In genomic region chr19:12113807-12114206, GRCm38 (mm10) we compare ENCODE assay signal across 25 mouse cellular contexts. TPM values are rescaled to one million over a fixed set of nuclear protein-coding genes. Genes with fewer than 3 reads are reported as not detected.
"Had no signal": no experiment of that assay in that cellular context is flagged by ENCODE, and none has a peak within 500 bp of the region (broad histone marks: within the 10 kb centered on the region; RNA-seq: fewer than 3 reads in every experiment).

No protein-coding gene starts in this region.

- H3K4me1 ChIP-seq: neural tube, embryonic 12.5 days; neural tube, embryonic 13.5 days; neural tube, embryonic 15.5 days; stomach, embryonic 15.5 days had no signal

- H3K27ac ChIP-seq: neural tube, embryonic 12.5 days; neural tube, embryonic 13.5 days; neural tube, embryonic 15.5 days; stomach, embryonic 15.5 days; stomach, postnatal 0 days had no signal

- H3K9ac ChIP-seq: neural tube, embryonic 12.5 days; neural tube, embryonic 13.5 days; neural tube, embryonic 15.5 days; stomach, embryonic 15.5 days had no signal

- DNase-seq: retina, postnatal 1 day; right cerebral cortex, adult 18-20 months; right cerebral cortex, postnatal 14 days; right cerebral cortex, postnatal 25 days; right cerebral cortex, postnatal 4 days; spleen, adult 18-20 months; thymus, adult 18-20 months; thymus, adult 2 months; thymus, postnatal 14 days; thymus, postnatal 36 days; thymus, postnatal 4 days had no signal

- H3K9me3 ChIP-seq: neural tube, embryonic 12.5 days; neural tube, embryonic 13.5 days; neural tube, embryonic 15.5 days; stomach, embryonic 15.5 days had no signal

- H3K36me3 ChIP-seq: neural tube, embryonic 12.5 days; neural tube, embryonic 13.5 days; neural tube, embryonic 15.5 days; stomach, embryonic 15.5 days had no signal

- H3K27me3 ChIP-seq: neural tube, embryonic 12.5 days; neural tube, embryonic 13.5 days; neural tube, embryonic 15.5 days; stomach, embryonic 15.5 days had no signal

- H3K4me3 ChIP-seq: neural tube, embryonic 12.5 days; neural tube, embryonic 13.5 days; neural tube, embryonic 15.5 days; stomach, embryonic 15.5 days had no signal

- H3K4me2 ChIP-seq: neural tube, embryonic 12.5 days; neural tube, embryonic 13.5 days; neural tube, embryonic 15.5 days; stomach, embryonic 15.5 days had no signal

RNA-seq across cellular contexts. Expression of gene Olfr1428, which starts 1.9 kb away (rescaled TPM):
- total RNA-seq: neutrophil, adult 5-6 weeks had no signal
- polyA plus RNA-seq: neural tube, embryonic 12.5 days; neural tube, embryonic 13.5 days; neural tube, embryonic 14.5 days; neural tube, embryonic 15.5 days; small intestine, adult 2 months; spleen, adult 2 months; stomach, embryonic 14.5 days; stomach, embryonic 15.5 days; stomach, embryonic 16.5 days; stomach, postnatal 0 days; thymus, adult 2 months; thymus, postnatal 0 days; urinary bladder, adult 2 months had no signal

RNA-seq across cellular contexts. Expression of gene Olfr76, which starts 9.2 kb away (rescaled TPM):
- total RNA-seq: neutrophil, adult 5-6 weeks had no signal
- polyA plus RNA-seq: neural tube, embryonic 12.5 days; neural tube, embryonic 13.5 days; neural tube, embryonic 14.5 days; neural tube, embryonic 15.5 days; small intestine, adult 2 months; spleen, adult 2 months; stomach, embryonic 14.5 days; stomach, embryonic 15.5 days; stomach, postnatal 0 days; thymus, postnatal 0 days; urinary bladder, adult 2 months had no signal

RNA-seq across cellular contexts. Expression of gene Olfr1427, which starts 10.7 kb away (rescaled TPM):
- total RNA-seq: neutrophil, adult 5-6 weeks had no signal
- polyA plus RNA-seq: neural tube, embryonic 12.5 days; neural tube, embryonic 13.5 days; neural tube, embryonic 14.5 days; neural tube, embryonic 15.5 days; small intestine, adult 2 months; spleen, adult 2 months; stomach, embryonic 14.5 days; stomach, embryonic 15.5 days; stomach, embryonic 16.5 days; stomach, postnatal 0 days; testis, adult 2 months; thymus, adult 2 months; thymus, postnatal 0 days; urinary bladder, adult 2 months had no signal

RNA-seq across cellular contexts. Expression of gene Olfr1426, which starts 22.0 kb away (rescaled TPM):
- total RNA-seq: neutrophil, adult 5-6 weeks had no signal
- polyA plus RNA-seq: neural tube, embryonic 12.5 days; neural tube, embryonic 13.5 days; neural tube, embryonic 14.5 days; neural tube, embryonic 15.5 days; small intestine, adult 2 months; spleen, adult 2 months; stomach, embryonic 14.5 days; stomach, embryonic 15.5 days; stomach, embryonic 16.5 days; stomach, postnatal 0 days; testis, adult 2 months; thymus, adult 2 months; thymus, postnatal 0 days; urinary bladder, adult 2 months had no signal

RNA-seq across cellular contexts. Expression of gene Olfr1425, which starts 36.3 kb away (rescaled TPM):
- polyA plus RNA-seq: neural tube, embryonic 12.5 days; neural tube, embryonic 13.5 days; neural tube, embryonic 14.5 days; neural tube, embryonic 15.5 days; small intestine, adult 2 months; spleen, adult 2 months; stomach, embryonic 14.5 days; stomach, embryonic 15.5 days; stomach, embryonic 16.5 days; stomach, postnatal 0 days; testis, adult 2 months; thymus, adult 2 months; thymus, postnatal 0 days; urinary bladder, adult 2 months had no signal
